13 mouse cellular contexts compared by ENCODE assay signal in the genomic region with DNA sequence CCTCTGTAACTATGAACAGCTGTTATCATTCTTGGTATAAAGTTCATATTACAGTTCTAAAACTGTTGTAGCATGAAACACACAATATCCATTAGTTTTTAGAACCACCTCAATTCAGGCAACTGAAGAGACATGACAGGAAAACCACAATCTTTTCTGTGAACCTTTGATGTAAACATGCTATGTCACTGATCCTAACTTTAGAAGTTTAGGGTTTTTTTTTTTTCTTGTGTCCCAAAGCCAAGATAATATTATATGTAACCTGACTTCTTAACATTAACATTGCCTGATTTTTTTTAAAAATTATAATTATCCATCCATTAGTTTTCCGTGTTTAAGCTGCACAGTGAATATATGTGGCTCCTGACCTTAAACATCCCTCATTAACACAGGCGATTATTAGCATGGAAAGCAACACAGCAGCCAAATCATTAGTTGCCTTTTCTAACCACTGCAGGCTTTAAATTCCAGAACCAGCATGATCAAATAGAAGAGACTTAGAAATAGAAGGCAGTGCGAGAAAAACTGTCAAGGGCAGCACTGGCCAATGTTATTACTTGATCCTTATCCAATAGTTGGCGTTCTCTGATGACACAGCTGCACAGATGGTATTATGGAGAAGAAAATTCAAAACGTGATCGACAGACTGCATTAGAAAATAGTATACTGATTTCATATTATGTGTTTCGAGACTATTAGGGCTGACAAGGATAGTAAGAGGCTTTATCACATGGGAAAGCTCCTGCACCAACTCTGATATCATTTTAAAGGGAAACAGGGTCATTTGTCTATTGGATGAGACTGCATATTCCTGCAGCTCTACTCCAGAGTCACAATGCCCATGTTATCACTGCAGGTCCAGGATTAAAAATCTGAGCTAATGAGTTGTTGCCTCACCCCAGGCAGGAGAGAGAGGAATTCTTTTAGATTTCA.
DNase-seq lines count a peak whose midpoint lies in the region; ATAC-seq and TF ChIP-seq lines count a peak whose summit lies in the region.
"Had no signal": no experiment of that assay in that cellular context is flagged by ENCODE, and none has a peak within 500 bp of the region (broad histone marks: within the 10 kb centered on the region; RNA-seq: fewer than 3 reads in every experiment).

No protein-coding gene starts in this region.

- no peaks in the 10 kb centered on the region for H3K9me3 ChIP-seq in hindbrain, postnatal 0 days (ENCODE audit: low read length)
- no peaks in the 10 kb centered on the region for H3K9me3 ChIP-seq in hindbrain, embryonic 12.5 days (replicated peaks)
- H3K9me3 ChIP-seq in forebrain, embryonic 15.5 days = no peaks in the 10 kb centered on the region
- H3K9me3 ChIP-seq in midbrain, postnatal 0 days (ENCODE audit: low read length) = no peaks in the 10 kb centered on the region
- H3K9me3 ChIP-seq: limb, embryonic 12.5 days had no signal

- TF ChIP-seq POLR2A in cerebellum, adult 2 months (IDR thresholded peaks at IDR 0.05; ENCODE audit: borderline replicate concordance, insufficient read depth, low read length) = no peak

- no peak overlapping the region for H3K4me3 ChIP-seq in hindbrain, postnatal 0 days (ENCODE audit: low read length)
- no peak overlapping the region for H3K4me3 ChIP-seq in hindbrain, embryonic 12.5 days
- H3K4me3 ChIP-seq in forebrain, embryonic 15.5 days = no peak overlapping the region
- H3K4me3 ChIP-seq in midbrain, postnatal 0 days (ENCODE audit: low read depth, low read length) = no peak overlapping the region
- no peak overlapping the region for H3K4me3 ChIP-seq in cerebellum, adult 2 months (replicated peaks; ENCODE audit: insufficient read depth, low read depth, low read length)
- H3K4me3 ChIP-seq: limb, embryonic 12.5 days had no signal

- H3K27me3 ChIP-seq in hindbrain, postnatal 0 days (ENCODE audit: insufficient read depth, low read length) = no peaks in the 10 kb centered on the region
- H3K27me3 ChIP-seq in hindbrain, embryonic 12.5 days = no peaks in the 10 kb centered on the region
- H3K27me3 ChIP-seq in forebrain, embryonic 15.5 days = no peaks in the 10 kb centered on the region
- H3K27me3 ChIP-seq in midbrain, postnatal 0 days (ENCODE audit: insufficient read depth, low read length) = no peaks in the 10 kb centered on the region
- no peaks in the 10 kb centered on the region for H3K27me3 ChIP-seq in cerebellum, adult 2 months (ENCODE audit: control insufficient read depth, insufficient read depth, low read length)
- H3K27me3 ChIP-seq: limb, embryonic 12.5 days had no signal

- 42% methylated on average over 7 of the region's 7 CpGs for WGBS in hindbrain, postnatal 0 days
- 72% methylated on average over 7 of the region's 7 CpGs for WGBS in hindbrain, embryonic 12.5 days
- WGBS in forebrain, embryonic 15.5 days = 40% methylated on average over 7 of the region's 7 CpGs
- WGBS in midbrain, postnatal 0 days = 42% methylated on average over 7 of the region's 7 CpGs
- WGBS in cerebellum, adult 2 months = 14% methylated on average over 7 of the region's 7 CpGs

- no peak overlapping the region for H3K4me2 ChIP-seq in hindbrain, postnatal 0 days (ENCODE audit: low read depth, low read length)
- no peak overlapping the region for H3K4me2 ChIP-seq in hindbrain, embryonic 12.5 days (replicated peaks)
- no peak overlapping the region for H3K4me2 ChIP-seq in forebrain, embryonic 15.5 days (replicated peaks)
- H3K4me2 ChIP-seq in midbrain, postnatal 0 days (ENCODE audit: low read depth, low read length, poor library complexity, severe bottlenecking) = no peak overlapping the region
- H3K4me2 ChIP-seq: limb, embryonic 12.5 days had no signal

- no peaks in the 10 kb centered on the region for H3K36me3 ChIP-seq in hindbrain, postnatal 0 days (ENCODE audit: insufficient read depth, low read length)
- no peaks in the 10 kb centered on the region for H3K36me3 ChIP-seq in hindbrain, embryonic 12.5 days
- H3K36me3 ChIP-seq in forebrain, embryonic 15.5 days = no peaks in the 10 kb centered on the region
- no peaks in the 10 kb centered on the region for H3K36me3 ChIP-seq in midbrain, postnatal 0 days (ENCODE audit: insufficient read depth, low read length)
- H3K36me3 ChIP-seq: limb, embryonic 12.5 days had no signal

- H3K4me1 ChIP-seq in hindbrain, postnatal 0 days (ENCODE audit: insufficient read depth, low read length) = 0 out of 2 replicates have a peak, but pooled peaks cover 4% of the 10 kb centered on the region
- no peaks in the 10 kb centered on the region for H3K4me1 ChIP-seq in hindbrain, embryonic 12.5 days
- H3K4me1 ChIP-seq in forebrain, embryonic 15.5 days = peaks cover 10% of the 10 kb centered on the region
- H3K4me1 ChIP-seq in midbrain, postnatal 0 days (ENCODE audit: insufficient read depth, low read length) = no peaks in the 10 kb centered on the region
- H3K4me1 ChIP-seq in cerebellum, adult 2 months (ENCODE audit: control insufficient read depth, insufficient read depth, low read length) = no peaks in the 10 kb centered on the region

- peak; percentile 7 for DNase-seq in hindbrain, postnatal 0 days (ENCODE audit: low spot score)
- DNase-seq in midbrain, postnatal 0 days (ENCODE audit: low spot score) = peak; percentile 3
- DNase-seq in kidney, postnatal 14 days = no peak
- no peak for DNase-seq in cerebellum, adult 2 months
- DNase-seq: cerebellum, postnatal 14 days; heart, postnatal 4 days; right cerebral cortex, postnatal 4 days had no signal

- no peak overlapping the region for H3K27ac ChIP-seq in hindbrain, postnatal 0 days
- no peak overlapping the region for H3K27ac ChIP-seq in hindbrain, embryonic 12.5 days
- 0 out of 2 replicates have a peak overlapping the region, but pooled peaks have one; percentile 6 for H3K27ac ChIP-seq in forebrain, embryonic 15.5 days (replicated peaks)
- H3K27ac ChIP-seq in midbrain, postnatal 0 days (ENCODE audit: low read depth, low read length) = no peak overlapping the region
- no peak overlapping the region for H3K27ac ChIP-seq in cerebellum, adult 2 months (ENCODE audit: insufficient read depth, low read length)
- H3K27ac ChIP-seq: limb, embryonic 12.5 days; liver, embryonic 14.5 days had no signal

- no peak overlapping the region for H3K9ac ChIP-seq in hindbrain, postnatal 0 days (replicated peaks; ENCODE audit: low read length)
- no peak overlapping the region for H3K9ac ChIP-seq in hindbrain, embryonic 12.5 days
- H3K9ac ChIP-seq in forebrain, embryonic 15.5 days (replicated peaks) = no peak overlapping the region
- H3K9ac ChIP-seq in midbrain, postnatal 0 days (replicated peaks; ENCODE audit: low read length, poor library complexity, severe bottlenecking) = no peak overlapping the region
- H3K9ac ChIP-seq: limb, embryonic 12.5 days; liver, embryonic 14.5 days had no signal

- TF ChIP-seq CTCF in hindbrain, postnatal 0 days (IDR thresholded peaks at IDR 0.05; ENCODE audit: low read depth) = no peak
- TF ChIP-seq CTCF in midbrain, postnatal 0 days (IDR thresholded peaks at IDR 0.05) = no peak
- TF ChIP-seq CTCF in cerebellum, adult 2 months (IDR thresholded peaks at IDR 0.05; ENCODE audit: borderline replicate concordance, insufficient read depth, low read depth, low read length) = no peak

- ATAC-seq in hindbrain, postnatal 0 days = peak; percentile 53; the same call in 1 of the 2 replicates
- ATAC-seq in hindbrain, embryonic 12.5 days (ENCODE audit: low FRiP score) = no peak
- ATAC-seq in common myeloid progenitor, adult 5-6 weeks (replicated peaks; ENCODE audit: low read depth, poor library complexity, severe bottlenecking) = peak; percentile 58; the same call in 1 of the 2 replicates
- ATAC-seq in forebrain, embryonic 15.5 days (replicated peaks) = peak; percentile 53; the same call in 1 of the 2 replicates
- ATAC-seq in midbrain, postnatal 0 days (ENCODE audit: low FRiP score) = no peak
- ATAC-seq: intestine, postnatal 0 days had no signal

Comparison
In these comparisons a context has a peak if more than half of its experiments do, and no peak if none do; other contexts are left out.
1. ATAC-seq: peak in hindbrain, postnatal 0 days (single experiment), common myeloid progenitor, adult 5-6 weeks (single experiment) and forebrain, embryonic 15.5 days (single experiment); none in hindbrain, embryonic 12.5 days (single experiment) and midbrain, postnatal 0 days (single experiment).
2. DNase-seq: peak in hindbrain, postnatal 0 days (single experiment) and midbrain, postnatal 0 days (single experiment); none in kidney, postnatal 14 days (single experiment) and cerebellum, adult 2 months (0 of 2).